Mouse (Mus musculus): Measurements from ENCODE around the gene Il9r. TPM values are rescaled to one million over a fixed set of nuclear protein-coding genes. Genes with fewer than 3 reads are reported as not detected.

The Il9r gene
- total and polyA plus RNA-seq, 2 experiments, result 0.07 TPM; not detected in 1

DNA sequence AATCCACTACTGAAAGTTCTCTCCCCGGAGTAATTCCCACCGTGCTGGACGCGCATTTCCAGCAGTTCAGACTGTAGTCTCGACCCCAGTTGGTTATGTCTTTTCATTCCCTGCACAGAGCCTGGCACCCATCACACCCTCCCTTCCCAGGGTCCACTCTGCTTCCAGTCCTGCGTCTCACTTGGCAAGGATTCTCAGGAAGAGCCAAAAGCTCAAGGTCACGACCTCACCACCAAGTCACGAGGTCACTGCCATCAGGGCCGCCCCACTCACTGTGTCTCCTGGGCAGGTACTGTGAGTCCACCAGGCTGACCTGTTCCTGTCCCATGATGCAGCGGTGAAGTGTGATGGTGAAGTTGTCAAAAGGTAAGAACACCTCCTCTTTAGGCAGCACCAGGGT, 6.0 kb downstream of the Il9r start:
- Histone ChIP-seq H3K9ac (ENCODE audit: low read depth, low read length) (no peak overlapping the region), H3K27ac (replicated peaks; ENCODE audit: insufficient read depth, low read depth, low read length) (no peak overlapping the region), H3K27me3 (ENCODE audit: control insufficient read depth, insufficient read depth, low read length) (no peaks in the 10 kb centered on the region), H3K36me3 (ENCODE audit: control insufficient read depth, insufficient read depth, low read length) (no peaks in the 10 kb centered on the region), H3K4me1 (ENCODE audit: control insufficient read depth, insufficient read depth, low read length) (no peaks in the 10 kb centered on the region), H3K79me2 (ENCODE audit: control insufficient read depth, insufficient read depth, low read length) (no peaks in the 10 kb centered on the region), H3K4me3 (ENCODE audit: insufficient read depth, low read depth, low read length) (no peak overlapping the region)
- TF ChIP-seq POLR2A (IDR thresholded peaks at IDR 0.05; ENCODE audit: extremely low read depth, insufficient read depth, low read length), result no peak
- TF ChIP-seq CTCF (IDR thresholded peaks at IDR 0.05; ENCODE audit: low read depth, low read length), result no peak
- WGBS, result 57% methylated on average over 10 of the region's 10 CpGs
- no peak for DNase-seq (ENCODE audit: extremely low read depth, low read depth, low spot score)

DNA sequence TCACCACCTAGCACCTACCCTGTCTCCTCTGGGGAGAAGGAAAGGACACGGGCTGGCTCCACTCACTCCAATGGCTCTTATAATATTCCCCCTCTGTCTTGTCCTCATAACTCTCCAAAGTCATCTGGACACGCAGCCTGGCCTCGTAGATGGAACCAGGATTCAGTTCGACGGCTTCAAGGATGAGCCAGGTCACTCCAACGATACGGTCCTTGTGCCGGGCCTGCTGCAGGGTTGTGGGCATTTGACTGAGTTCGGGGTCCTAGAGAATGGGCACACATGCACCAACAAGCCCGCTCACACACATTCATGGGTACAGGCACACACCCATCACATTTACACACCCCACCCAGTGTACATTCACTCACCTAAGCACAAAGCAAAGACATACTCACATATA, 6.9 kb downstream of the Il9r start:
- no peak for DNase-seq (ENCODE audit: extremely low read depth, low read depth, low spot score)
- Histone ChIP-seq H3K27ac (replicated peaks; ENCODE audit: insufficient read depth, low read depth, low read length) (no peak overlapping the region), H3K4me1 (ENCODE audit: control insufficient read depth, insufficient read depth, low read length) (no peaks in the 10 kb centered on the region), H3K36me3 (ENCODE audit: control insufficient read depth, insufficient read depth, low read length) (no peaks in the 10 kb centered on the region), H3K9ac (ENCODE audit: low read depth, low read length) (no peak overlapping the region), H3K79me2 (ENCODE audit: control insufficient read depth, insufficient read depth, low read length) (no peaks in the 10 kb centered on the region), H3K4me3 (ENCODE audit: insufficient read depth, low read depth, low read length) (no peak overlapping the region), H3K27me3 (ENCODE audit: control insufficient read depth, insufficient read depth, low read length) (no peaks in the 10 kb centered on the region)
- TF ChIP-seq POLR2A (IDR thresholded peaks at IDR 0.05; ENCODE audit: extremely low read depth, insufficient read depth, low read length), result no peak
- no peak for TF ChIP-seq CTCF (IDR thresholded peaks at IDR 0.05; ENCODE audit: low read depth, low read length)
- WGBS, result 91% methylated on average over 10 of the region's 10 CpGs

DNA sequence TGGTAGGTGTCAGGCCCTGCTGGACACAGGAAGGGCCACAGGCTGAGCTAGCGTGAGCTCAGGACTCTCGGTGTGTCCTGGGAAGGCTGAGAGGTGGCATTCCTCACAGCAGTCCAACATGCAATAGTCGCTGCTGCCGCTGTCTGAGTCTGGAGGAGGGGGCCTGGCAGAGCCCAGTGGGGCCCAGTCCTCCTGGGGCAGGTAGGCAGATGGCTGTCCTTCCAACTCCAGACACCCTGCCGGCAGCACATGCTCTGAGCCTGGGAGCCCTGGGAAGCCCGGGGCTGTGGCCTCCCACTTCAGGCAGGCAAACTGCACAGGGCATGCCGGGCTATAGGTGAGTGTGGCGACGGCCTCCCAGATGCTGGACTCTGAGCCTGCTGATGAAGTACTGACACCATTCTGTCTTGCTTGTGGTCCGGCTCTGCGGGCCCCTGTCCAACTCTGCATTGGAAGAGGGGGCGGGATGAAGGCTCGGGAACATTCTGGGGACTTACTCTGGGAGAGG, 9.4 kb downstream of the Il9r start:
- Histone ChIP-seq H3K79me2 (ENCODE audit: control insufficient read depth, insufficient read depth, low read length) (no peaks in the 10 kb centered on the region), H3K27me3 (ENCODE audit: control insufficient read depth, insufficient read depth, low read length) (no peaks in the 10 kb centered on the region), H3K4me1 (ENCODE audit: control insufficient read depth, insufficient read depth, low read length) (no peaks in the 10 kb centered on the region), H3K9ac (ENCODE audit: low read depth, low read length) (no peak overlapping the region), H3K27ac (replicated peaks; ENCODE audit: insufficient read depth, low read depth, low read length) (no peak overlapping the region), H3K4me3 (ENCODE audit: insufficient read depth, low read depth, low read length) (no peak overlapping the region), H3K36me3 (ENCODE audit: control insufficient read depth, insufficient read depth, low read length) (no peaks in the 10 kb centered on the region)
- DNase-seq (ENCODE audit: extremely low read depth, low read depth, low spot score), result no peak
- 87% methylated on average over 13 of the region's 13 CpGs for WGBS
- TF ChIP-seq CTCF (IDR thresholded peaks at IDR 0.05; ENCODE audit: low read depth, low read length) (no peak), POLR2A (IDR thresholded peaks at IDR 0.05; ENCODE audit: extremely low read depth, insufficient read depth, low read length) (no peak)

DNA sequence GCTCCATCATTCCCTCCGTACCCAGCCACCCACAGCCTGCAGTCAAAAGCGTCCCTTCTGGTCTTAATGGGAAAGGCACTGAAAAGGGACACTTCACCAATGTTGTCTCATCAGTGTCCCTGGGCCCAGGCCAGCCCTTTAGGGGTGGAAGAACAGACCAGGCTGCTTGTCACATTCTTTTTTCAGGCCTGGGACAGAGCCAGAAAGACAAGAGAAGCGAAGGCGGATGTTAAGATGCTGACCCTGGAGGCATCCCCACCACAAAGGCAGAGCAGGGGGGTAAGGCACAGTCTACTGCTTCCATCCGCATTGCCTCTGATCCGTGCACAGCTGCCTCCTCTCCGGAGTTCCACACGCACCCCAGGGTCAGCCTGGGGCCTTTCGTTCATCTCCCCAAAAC, 10.0 kb downstream of the Il9r start:
- H3K9ac ChIP-seq (ENCODE audit: low read depth, low read length), result no peak overlapping the region
- 79% methylated on average over 9 of the region's 9 CpGs for WGBS
- no peaks in the 10 kb centered on the region for H3K27me3 ChIP-seq (ENCODE audit: control insufficient read depth, insufficient read depth, low read length)
- DNase-seq (ENCODE audit: extremely low read depth, low read depth, low spot score), result no peak
- no peak for TF ChIP-seq POLR2A (IDR thresholded peaks at IDR 0.05; ENCODE audit: extremely low read depth, insufficient read depth, low read length)
- no peak for TF ChIP-seq CTCF (IDR thresholded peaks at IDR 0.05; ENCODE audit: low read depth, low read length)
- H3K36me3 ChIP-seq (ENCODE audit: control insufficient read depth, insufficient read depth, low read length), result no peaks in the 10 kb centered on the region
- no peaks in the 10 kb centered on the region for H3K4me1 ChIP-seq (ENCODE audit: control insufficient read depth, insufficient read depth, low read length)
- H3K27ac ChIP-seq (replicated peaks; ENCODE audit: insufficient read depth, low read depth, low read length), result no peak overlapping the region
- no peaks in the 10 kb centered on the region for H3K79me2 ChIP-seq (ENCODE audit: control insufficient read depth, insufficient read depth, low read length)
- no peak overlapping the region for H3K4me3 ChIP-seq (ENCODE audit: insufficient read depth, low read depth, low read length)

DNA sequence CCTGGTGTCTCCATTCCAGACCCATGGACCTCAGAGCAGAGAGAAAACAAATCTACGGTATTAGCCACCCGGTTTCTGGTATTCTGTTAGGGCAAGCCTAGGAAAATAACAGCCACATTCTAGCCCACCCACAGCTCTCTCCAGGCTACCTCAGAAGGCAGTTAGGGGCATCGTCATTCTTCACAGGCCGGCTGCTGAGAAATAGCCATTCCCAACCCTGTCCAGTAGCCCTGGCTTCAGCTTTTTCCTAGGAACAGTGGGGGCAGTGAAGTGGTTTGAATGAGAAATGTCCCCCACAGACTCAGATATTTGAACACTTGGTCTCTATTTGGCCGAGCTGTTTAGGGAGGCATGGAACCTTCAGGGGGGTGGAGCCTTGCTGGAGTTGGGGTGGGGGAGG, 10.6 kb downstream of the Il9r start:
- DNase-seq (ENCODE audit: extremely low read depth, low read depth, low spot score), result no peak
- Histone ChIP-seq H3K36me3 (ENCODE audit: control insufficient read depth, insufficient read depth, low read length) (no peaks in the 10 kb centered on the region), H3K9ac (ENCODE audit: low read depth, low read length) (no peak overlapping the region), H3K4me1 (ENCODE audit: control insufficient read depth, insufficient read depth, low read length) (no peaks in the 10 kb centered on the region), H3K79me2 (ENCODE audit: control insufficient read depth, insufficient read depth, low read length) (no peaks in the 10 kb centered on the region), H3K4me3 (ENCODE audit: insufficient read depth, low read depth, low read length) (no peak overlapping the region), H3K27ac (replicated peaks; ENCODE audit: insufficient read depth, low read depth, low read length) (no peak overlapping the region), H3K27me3 (ENCODE audit: control insufficient read depth, insufficient read depth, low read length) (no peaks in the 10 kb centered on the region)
- TF ChIP-seq POLR2A (IDR thresholded peaks at IDR 0.05; ENCODE audit: extremely low read depth, insufficient read depth, low read length) (no peak), CTCF (IDR thresholded peaks at IDR 0.05; ENCODE audit: low read depth, low read length) (no peak)
- 80% methylated on average over 5 of the region's 5 CpGs for WGBS

DNA sequence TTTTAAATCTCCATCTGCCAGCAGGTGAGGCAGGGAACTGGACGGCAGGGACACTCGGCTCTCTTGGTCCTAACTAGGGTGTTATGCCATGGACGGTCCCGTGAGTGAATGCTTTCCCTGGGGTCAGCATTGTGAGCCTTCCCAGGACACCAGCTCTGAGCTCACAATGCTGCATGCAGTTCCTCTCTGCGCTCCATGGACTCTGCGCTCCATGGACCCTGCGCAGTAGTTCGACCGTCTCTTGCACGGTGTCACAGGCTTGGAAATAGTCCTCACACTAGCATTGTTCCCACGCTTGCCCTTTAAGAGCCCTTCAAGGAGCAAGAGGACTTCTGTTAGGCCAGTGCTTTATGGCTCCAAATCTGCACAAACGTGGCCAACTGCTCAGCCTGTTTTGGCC, 11.2 kb downstream of the Il9r start:
- Histone ChIP-seq H3K4me3 (ENCODE audit: insufficient read depth, low read depth, low read length) (no peak overlapping the region), H3K9ac (ENCODE audit: low read depth, low read length) (no peak overlapping the region), H3K36me3 (ENCODE audit: control insufficient read depth, insufficient read depth, low read length) (no peaks in the 10 kb centered on the region), H3K4me1 (ENCODE audit: control insufficient read depth, insufficient read depth, low read length) (no peaks in the 10 kb centered on the region), H3K27ac (replicated peaks; ENCODE audit: insufficient read depth, low read depth, low read length) (no peak overlapping the region), H3K27me3 (ENCODE audit: control insufficient read depth, insufficient read depth, low read length) (no peaks in the 10 kb centered on the region), H3K79me2 (ENCODE audit: control insufficient read depth, insufficient read depth, low read length) (no peaks in the 10 kb centered on the region)
- WGBS, result 85% methylated on average over 12 of the region's 12 CpGs
- no peak for TF ChIP-seq CTCF (IDR thresholded peaks at IDR 0.05; ENCODE audit: low read depth, low read length)
- TF ChIP-seq POLR2A (IDR thresholded peaks at IDR 0.05; ENCODE audit: extremely low read depth, insufficient read depth, low read length), result no peak
- DNase-seq (ENCODE audit: extremely low read depth, low read depth, low spot score), result no peak
